Mouse (Mus musculus) spleen, adult 12 weeks (tissue): ENCODE results near the gene Rac3.
A peak's percentile ranks its signal among the peaks of the same experiment; 100 is the strongest.
"Not testable (repeated sequence)": the region's sequence is repeated elsewhere in the genome, so short reads cannot be mapped to it uniquely, and the experiment has no call there.

Experiments
- DNase-seq: peaks from one replicate; pipeline ENCODE4 v3.0.0; 2022; ENCODE audit warnings: low spot score

Rac3 gene

GRCm38 (mm10) chr11:120728530-120729240, 7.4 kb downstream of the Rac3 start:
- no peak for DNase-seq

- DNase-seq, result not testable (repeated sequence)
Measured at GRCm38 (mm10) chr11:120729432-120730050, 8.3 kb downstream of the Rac3 start.

GRCm38 (mm10) chr11:120730331-120730870, 9.1 kb downstream of the Rac3 start:
- no peak for DNase-seq

GRCm38 (mm10) chr11:120731395-120731794, 10.1 kb downstream of the Rac3 start:
- no peak for DNase-seq

- no peak for DNase-seq
Measured at GRCm38 (mm10) chr11:120731858-120732680, 10.8 kb downstream of the Rac3 start, which contains the start of gene Cbr2. TSS of gene Cbr2 (minus strand) at chr11:120732114.

GRCm38 (mm10) chr11:120733521-120733920, 12.3 kb downstream of the Rac3 start:
- no peak for DNase-seq

GRCm38 (mm10) chr11:120736424-120736823, 15.2 kb downstream of the Rac3 start:
- DNase-seq, result no peak

GRCm38 (mm10) chr11:120740981-120741380, 19.7 kb downstream of the Rac3 start:
- DNase-seq, result no peak

GRCm38 (mm10) chr11:120744121-120744701, 22.9 kb downstream of the Rac3 start:
- DNase-seq, result no peak

- DNase-seq, result no peak
Measured at GRCm38 (mm10) chr11:120747974-120748373, 26.7 kb downstream of the Rac3 start.

GRCm38 (mm10) chr11:120749430-120749829, 28.2 kb downstream of the Rac3 start:
- DNase-seq, result peak; percentile 11

- no peak for DNase-seq
Measured at GRCm38 (mm10) chr11:120751606-120752005, 30.3 kb downstream of the Rac3 start.

GRCm38 (mm10) chr11:120760236-120760635, 39.0 kb downstream of the Rac3 start:
- no peak for DNase-seq

- no peak for DNase-seq
Measured at GRCm38 (mm10) chr11:120761811-120762671, 40.8 kb downstream of the Rac3 start.

GRCm38 (mm10) chr11:120762672-120763041, 41.4 kb downstream of the Rac3 start, which contains the start of gene Hmga1b:
TSS of gene Hmga1b (plus strand) at chr11:120762794.
- not testable (repeated sequence) for DNase-seq

GRCm38 (mm10) chr11:120763121-120763999, 42.1 kb downstream of the Rac3 start:
- DNase-seq, result not testable (repeated sequence)

GRCm38 (mm10) chr11:120767023-120767422, 45.8 kb downstream of the Rac3 start:
- not testable (repeated sequence) for DNase-seq

GRCm38 (mm10) chr11:120768206-120768605, 46.9 kb downstream of the Rac3 start:
- no peak for DNase-seq

- no peak for DNase-seq
Measured at GRCm38 (mm10) chr11:120772749-120773148, 51.5 kb downstream of the Rac3 start.
